ENCODE assay signal across 8 mouse cellular contexts in the genomic region with DNA sequence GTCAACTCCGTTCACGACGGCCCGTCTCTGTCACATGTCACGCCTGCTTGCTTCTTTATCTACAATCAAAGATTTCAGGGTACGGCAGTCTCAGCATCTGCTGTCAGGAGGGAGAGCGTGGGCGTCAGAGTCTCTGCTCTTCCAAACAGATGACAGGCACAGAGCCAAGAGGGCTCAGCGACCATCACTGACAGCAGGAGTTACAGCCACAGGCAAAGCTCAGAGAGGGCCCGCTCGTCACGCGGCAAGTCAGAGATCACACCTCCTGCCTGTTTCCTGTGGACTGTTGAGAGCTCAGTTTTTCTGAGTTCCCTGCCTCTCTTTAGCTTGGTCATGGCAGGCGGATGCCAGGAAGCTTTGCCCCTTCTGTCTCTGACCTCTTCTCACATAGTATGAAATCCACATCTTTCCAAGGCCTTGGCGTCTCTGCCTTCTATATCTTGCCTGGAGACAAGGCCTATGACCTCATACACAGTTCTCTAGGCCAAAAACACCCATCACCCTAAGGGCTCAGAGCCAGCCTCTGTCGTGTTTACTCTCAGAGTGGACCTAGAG. TPM values are rescaled to one million over a fixed set of nuclear protein-coding genes. Genes with fewer than 3 reads are reported as not detected.
DNase-seq lines count a peak whose midpoint lies in the region; ATAC-seq lines count a peak whose summit lies in the region.

No protein-coding gene starts in this region.

- peak; percentile 37 for DNase-seq in urinary bladder, postnatal 14 days (ENCODE audit: low spot score)
- no peak for DNase-seq in urinary bladder, adult 2 months (ENCODE audit: low spot score)
- peak; percentile 60 for DNase-seq in kidney, adult 11 months
- DNase-seq in left cerebral cortex, postnatal 10 days (ENCODE audit: extremely low spot score in 1 of 2, low spot score in 2 of 2), result peak; percentile 59 to 84
- DNase-seq in thymus, postnatal 0 days (ENCODE audit: low spot score), result peak; percentile 67
- DNase-seq in urinary bladder, adult 18-20 months (ENCODE audit: low spot score in 2 of 2), result no peak

- no peak overlapping the region for H3K4me3 ChIP-seq in midbrain, embryonic 15.5 days

- H3K27ac ChIP-seq in midbrain, embryonic 15.5 days, result peak overlapping the region; percentile 55; the same call in 1 of the 2 replicates

- H3K4me1 ChIP-seq in midbrain, embryonic 15.5 days, result peaks cover 13% of the 10 kb centered on the region

- WGBS in midbrain, embryonic 15.5 days, result 48% methylated on average over 16 of the region's 16 CpGs

- H3K27me3 ChIP-seq in midbrain, embryonic 15.5 days (replicated peaks), result no peaks in the 10 kb centered on the region

- H3K9me3 ChIP-seq in midbrain, embryonic 15.5 days, result no peaks in the 10 kb centered on the region

- ATAC-seq in frontal cortex, adult (ENCODE audit: low TSS enrichment), result peak; percentile 45
- ATAC-seq in midbrain, embryonic 15.5 days (replicated peaks), result 0 out of 2 replicates have a peak, but pooled peaks have one; percentile 61

- no peak overlapping the region for H3K9ac ChIP-seq in midbrain, embryonic 15.5 days

- no peaks in the 10 kb centered on the region for H3K36me3 ChIP-seq in midbrain, embryonic 15.5 days (replicated peaks)

- no peak overlapping the region for H3K4me2 ChIP-seq in midbrain, embryonic 15.5 days

- intact Hi-C loops in left cerebral cortex, postnatal 10 days (cut with DNase I), result no loop called here

RNA-seq across cellular contexts. Expression of a gene that starts 25.7 kb away (rescaled TPM):
- polyA plus RNA-seq in urinary bladder, adult 2 months (2012; rRNA removed), result 2.1 and 5.5 TPM in 2 replicates
- 1 to 10 TPM; 3.7 to 3.8 TPM for total RNA-seq in left cerebral cortex, postnatal 10 days (2021)
- 2.4 and 2.8 TPM in 2 replicates for polyA plus RNA-seq in midbrain, embryonic 15.5 days (2015; fragmentation: Nextera tagmentation; extraction: Ambion mirVana)
- 7.0 and 7.9 TPM in 2 replicates for polyA plus RNA-seq in thymus, postnatal 0 days (2015; fragmentation: Nextera tagmentation; extraction: Ambion mirVana)

Comparison
In these comparisons a context has a peak if more than half of its experiments do, and no peak if none do; other contexts are left out.
1. DNase-seq: peak in urinary bladder, postnatal 14 days (single experiment), kidney, adult 11 months (single experiment), left cerebral cortex, postnatal 10 days (2 of 2) and thymus, postnatal 0 days (single experiment); none in urinary bladder, adult 2 months (single experiment) and urinary bladder, adult 18-20 months (0 of 2).